In genomic region chr13:21974221-21974725, GRCm38 (mm10) we compare ENCODE assay signal across 8 mouse cellular contexts. TPM values are rescaled to one million over a fixed set of nuclear protein-coding genes. Genes with fewer than 3 reads are reported as not detected.
DNase-seq lines count a peak whose midpoint lies in the region; ATAC-seq lines count a peak whose summit lies in the region.

No protein-coding gene starts in this region.

- H3K36me3 ChIP-seq in forebrain, embryonic 10.5 days (replicated peaks): no peaks in the 10 kb centered on the region
- H3K36me3 ChIP-seq in heart, embryonic 16.5 days (ENCODE audit: control insufficient read depth, insufficient read depth): no peaks in the 10 kb centered on the region
- no peaks in the 10 kb centered on the region for H3K36me3 ChIP-seq in liver, embryonic 15.5 days (replicated peaks)
- H3K36me3 ChIP-seq in neural tube, embryonic 12.5 days: no peaks in the 10 kb centered on the region

- peaks cover 3% of the 10 kb centered on the region; the same call in 1 of the 2 replicates for H3K4me1 ChIP-seq in forebrain, embryonic 10.5 days
- no peaks in the 10 kb centered on the region for H3K4me1 ChIP-seq in heart, embryonic 16.5 days (ENCODE audit: control insufficient read depth, insufficient read depth, low read length)
- peaks cover 11% of the 10 kb centered on the region; the same call in 1 of the 2 replicates for H3K4me1 ChIP-seq in liver, embryonic 15.5 days (replicated peaks)
- H3K4me1 ChIP-seq in neural tube, embryonic 12.5 days: no peaks in the 10 kb centered on the region

- ATAC-seq in CD4-positive, CD25-positive, alpha-beta regulatory T cell, adult 4 months: peak; percentile 74
- peak; percentile 87 for ATAC-seq in heart, embryonic 16.5 days (replicated peaks; ENCODE audit: extremely low read depth, insufficient read depth, low FRiP score)
- peak; percentile 84 for ATAC-seq in liver, embryonic 15.5 days (ENCODE audit: insufficient read depth)
- ATAC-seq in neural tube, embryonic 12.5 days (ENCODE audit: low FRiP score, low read depth): peak; percentile 91

- H3K27ac ChIP-seq in forebrain, embryonic 10.5 days: peak overlapping the region; percentile 95
- H3K27ac ChIP-seq in heart, embryonic 16.5 days (ENCODE audit: low read length): peak overlapping the region; percentile 94
- H3K27ac ChIP-seq in liver, embryonic 15.5 days (replicated peaks): peak overlapping the region; percentile 77
- H3K27ac ChIP-seq in neural tube, embryonic 12.5 days: peak overlapping the region; percentile 65

- WGBS in forebrain, embryonic 10.5 days: under 1% methylated on average over 23 of the region's 23 CpGs
- under 1% methylated on average over 23 of the region's 23 CpGs for WGBS in heart, embryonic 16.5 days
- WGBS in liver, embryonic 15.5 days (ENCODE audit: insufficient replicate concordance): under 1% methylated on average over 23 of the region's 23 CpGs
- under 1% methylated on average over 23 of the region's 23 CpGs for WGBS in neural tube, embryonic 12.5 days

- H3K27me3 ChIP-seq in forebrain, embryonic 10.5 days (ENCODE audit: poor library complexity, severe bottlenecking): peaks cover 18% of the 10 kb centered on the region
- peaks cover 1% of the 10 kb centered on the region; the same call in 1 of the 2 replicates for H3K27me3 ChIP-seq in heart, embryonic 16.5 days (ENCODE audit: control insufficient read depth, insufficient read depth, low read length)
- H3K27me3 ChIP-seq in liver, embryonic 15.5 days: peaks cover 24% of the 10 kb centered on the region
- H3K27me3 ChIP-seq in neural tube, embryonic 12.5 days (replicated peaks): peaks cover 9% of the 10 kb centered on the region

- peak overlapping the region; percentile 85 for H3K9ac ChIP-seq in heart, embryonic 16.5 days (ENCODE audit: low read length)
- peak overlapping the region; percentile 64 for H3K9ac ChIP-seq in liver, embryonic 15.5 days
- peak overlapping the region; percentile 76 for H3K9ac ChIP-seq in neural tube, embryonic 12.5 days

- peak overlapping the region; percentile 48 for H3K4me2 ChIP-seq in heart, embryonic 16.5 days (ENCODE audit: low read depth, low read length)
- peak overlapping the region; percentile 53 for H3K4me2 ChIP-seq in liver, embryonic 15.5 days
- peak overlapping the region; percentile 48 for H3K4me2 ChIP-seq in neural tube, embryonic 12.5 days (replicated peaks)

- DNase-seq in c-Kit-positive CD71-negative TER-119-negative erythroid progenitor cells, embryonic 14.5 days (ENCODE audit: low read depth): peak; percentile 95
- peak; percentile 91 for DNase-seq in forebrain, embryonic 10.5 days (ENCODE audit: extremely low spot score, low spot score)
- peak; percentile 85 to 96 for DNase-seq in kidney, postnatal 36 days
- peak; percentile 83 for DNase-seq in telencephalon, adult 2 months (ENCODE audit: low read depth, low spot score)

- peak overlapping the region; percentile 68 for H3K4me3 ChIP-seq in forebrain, embryonic 10.5 days
- peak overlapping the region; percentile 79 for H3K4me3 ChIP-seq in heart, embryonic 16.5 days (ENCODE audit: low read length)
- H3K4me3 ChIP-seq in liver, embryonic 15.5 days (replicated peaks): peak overlapping the region; percentile 68
- peak overlapping the region; percentile 52 for H3K4me3 ChIP-seq in neural tube, embryonic 12.5 days

- no peaks in the 10 kb centered on the region for H3K9me3 ChIP-seq in forebrain, embryonic 10.5 days
- H3K9me3 ChIP-seq in heart, embryonic 16.5 days (replicated peaks; ENCODE audit: control insufficient read depth, low read length): no peaks in the 10 kb centered on the region
- no peaks in the 10 kb centered on the region for H3K9me3 ChIP-seq in liver, embryonic 15.5 days (replicated peaks)
- H3K9me3 ChIP-seq in neural tube, embryonic 12.5 days: no peaks in the 10 kb centered on the region

RNA-seq across cellular contexts. Expression of gene Pom121l2, which starts 6.7 kb away (rescaled TPM):
- polyA plus RNA-seq in CD4-positive, CD25-positive, alpha-beta regulatory T cell, adult 4 months (2017; shearing (Covaris generic)): not detected
- 0.09 TPM in 1 of 2 replicates, not detected in the other for polyA plus RNA-seq in forebrain, embryonic 10.5 days (2016; fragmentation: Nextera tagmentation; extraction: Ambion mirVana)
- not detected in 2 replicates for polyA plus RNA-seq in heart, embryonic 16.5 days (2015; fragmentation: Nextera tagmentation; extraction: Ambion mirVana)
- not detected in 2 replicates for polyA plus RNA-seq in liver, embryonic 15.5 days (2015; fragmentation: Nextera tagmentation; extraction: Ambion mirVana)
- polyA plus RNA-seq in neural tube, embryonic 12.5 days (2016; fragmentation: Nextera tagmentation; extraction: Ambion mirVana): not detected in 2 replicates

RNA-seq across cellular contexts. Expression of gene Zfp184, which starts 29.4 kb away (rescaled TPM):
- under 1 TPM in 1 of 2 experiments, not detected in 1; 0.37 TPM for polyA plus RNA-seq in CD4-positive, CD25-positive, alpha-beta regulatory T cell, adult 4 months (2017; shearing (Covaris generic))
- 24.3 and 26.8 TPM in 2 replicates for polyA plus RNA-seq in forebrain, embryonic 10.5 days (2016; fragmentation: Nextera tagmentation; extraction: Ambion mirVana)
- polyA plus RNA-seq in heart, embryonic 16.5 days (2015; fragmentation: Nextera tagmentation; extraction: Ambion mirVana): 2.9 and 4.7 TPM in 2 replicates
- polyA plus RNA-seq in liver, embryonic 15.5 days (2015; fragmentation: Nextera tagmentation; extraction: Ambion mirVana): 0.59 and 0.71 TPM in 2 replicates
- 19.1 and 19.4 TPM in 2 replicates for polyA plus RNA-seq in neural tube, embryonic 12.5 days (2016; fragmentation: Nextera tagmentation; extraction: Ambion mirVana)

RNA-seq across cellular contexts. Expression of gene Prss16, which starts 35.3 kb away (rescaled TPM):
- under 1 TPM in 1 of 2 experiments, not detected in 1; 0.74 TPM for polyA plus RNA-seq in CD4-positive, CD25-positive, alpha-beta regulatory T cell, adult 4 months (2017; shearing (Covaris generic))
- polyA plus RNA-seq in forebrain, embryonic 10.5 days (2016; fragmentation: Nextera tagmentation; extraction: Ambion mirVana): 0.26 and 0.41 TPM in 2 replicates
- polyA plus RNA-seq in heart, embryonic 16.5 days (2015; fragmentation: Nextera tagmentation; extraction: Ambion mirVana): 62.9 and 135 TPM in 2 replicates
- 0.62 and 1.0 TPM in 2 replicates for polyA plus RNA-seq in liver, embryonic 15.5 days (2015; fragmentation: Nextera tagmentation; extraction: Ambion mirVana)
- polyA plus RNA-seq in neural tube, embryonic 12.5 days (2016; fragmentation: Nextera tagmentation; extraction: Ambion mirVana): 0.41 TPM in 1 of 2 replicates, not detected in the other

Comparison
In these comparisons a context has a peak if more than half of its experiments do, and no peak if none do; other contexts are left out.
1. Peak in every context shown above with its lines: DNase-seq, ATAC-seq, H3K4me3 ChIP-seq and H3K27ac ChIP-seq.
2. RNA of gene Prss16, which starts 35.3 kb away (polyA plus RNA-seq): 62.9 to 135 TPM in heart, embryonic 16.5 days; 0.62 to 1.0 TPM in liver, embryonic 15.5 days, 0.74 TPM in CD4-positive, CD25-positive, alpha-beta regulatory T cell, adult 4 months, 0.26 to 0.41 TPM in forebrain, embryonic 10.5 days and 0.41 TPM in neural tube, embryonic 12.5 days; every median in the first group is over 10 times any median in the second.